Mouse (Mus musculus) intestine, postnatal 0 days (tissue): ENCODE measurements around the gene Glrx2. TPM values are rescaled to one million over a fixed set of nuclear protein-coding genes. Genes with fewer than 3 reads are reported as not detected.
"Not testable (repeated sequence)": the region's sequence is repeated elsewhere in the genome, so short reads cannot be mapped to it uniquely, and the experiment has no call there.

Experiments used
- ATAC-seq: fragments of 200-750 bp; cut with Nextera tagmentation; 2 replicates; pipeline ENCODE4 v1.8.0; 2017; ENCODE audit warnings: mild to moderate bottlenecking, moderate TSS enrichment, moderate library complexity
- H3K27ac ChIP-seq: fragments of 300-500 bp; sonication (generic); 2 replicates; pipeline ENCODE4 v1.5.1; 2014; ENCODE audit warnings: mild to moderate bottlenecking, low read depth, low read length, moderate library complexity
- H3K27me3 ChIP-seq: fragments of 300-500 bp; sonication (generic); replicated peaks from 2 replicates; pipeline ENCODE4 v1.6.1; 2014; ENCODE audit warnings: low read length, mixed read lengths; ENCODE audit not compliant: control insufficient read depth, insufficient read depth
- H3K36me3 ChIP-seq: fragments of 300-500 bp; sonication (generic); 2 replicates; pipeline ENCODE4 v1.6.1; 2014; ENCODE audit warnings: mild to moderate bottlenecking, moderate library complexity; ENCODE audit not compliant: control insufficient read depth, insufficient read depth
- H3K4me1 ChIP-seq: fragments of 300-500 bp; sonication (generic); replicated peaks from 2 replicates; pipeline ENCODE4 v1.6.1; 2014; ENCODE audit warnings: antibody characterized with exemption, low read length, mixed read lengths; ENCODE audit not compliant: control insufficient read depth, insufficient read depth
- H3K4me2 ChIP-seq: fragments of 300-500 bp; sonication (generic); replicated peaks from 2 replicates; pipeline ENCODE4 v1.6.1; 2014; ENCODE audit warnings: low read depth, mild to moderate bottlenecking, moderate library complexity
- H3K4me3 ChIP-seq: fragments of 300-500 bp; sonication (generic); 2 replicates; pipeline ENCODE4 v1.5.1; 2014; ENCODE audit warnings: low read depth, low read length
- H3K9ac ChIP-seq: fragments of 300-500 bp; sonication (generic); 2 replicates; pipeline ENCODE4 v1.6.1; 2014; ENCODE audit warnings: mild to moderate bottlenecking, low read depth, low read length
- H3K9me3 ChIP-seq: fragments of 300-500 bp; sonication (generic); 2 replicates; pipeline ENCODE4 v1.6.1; 2016; ENCODE audit warnings: mixed run types; ENCODE audit not compliant: control insufficient read depth
- CTCF ChIP-seq: sonication (generic); IDR thresholded peaks from 2 replicates; pipeline ENCODE4 v1.5.1; 2016; ENCODE audit warnings: low read depth, mild to moderate bottlenecking, control low read depth, antibody characterized with exemption, moderate library complexity
- WGBS: fragments of 180-500 bp; shearing (Covaris S2); extraction: QIAGEN DNeasy Blood & Tissue Kit; methylation state at CpG from one replicate; pipeline ENCODE4 v1.1.7; 2014; 5-methylcytosine and 5-hydroxymethylcytosine counted together
- polyA plus RNA-seq: library from polyadenylated mRNA; unstranded; fragments of >200 nt; fragmentation: Nextera tagmentation; extraction: Ambion mirVana; gene quantifications from 2 replicates; pipeline ENCODE4 v1.2.1, GENCODE M21; 2015

The Glrx2 gene
- 103 and 104 TPM in 2 replicates for polyA plus RNA-seq

- no CpG with 5 or more reads among the region's 2 CpGs for WGBS
- not testable (repeated sequence) for H3K4me2 ChIP-seq, H3K9me3 ChIP-seq, H3K9ac ChIP-seq, ATAC-seq, H3K27ac ChIP-seq, H3K36me3 ChIP-seq, H3K4me1 ChIP-seq, H3K27me3 ChIP-seq, H3K4me3 ChIP-seq
Observed at GRCm38 (mm10) chr1:143716038-143716437, at the start of gene Glrx2. Gene Glrx2, plus strand, starts transcription at chr1:143716338.

- 86% methylated on average over 4 of the region's 4 CpGs for WGBS
- Histone ChIP-seq H3K9me3 (no peaks in the 10 kb centered on the region), H3K27ac (no peak overlapping the region), H3K4me3 (no peak overlapping the region), H3K9ac (no peak overlapping the region), H3K36me3 (peaks cover 15% of the 10 kb centered on the region), H3K27me3 (no peaks in the 10 kb centered on the region), H3K4me1 (no peaks in the 10 kb centered on the region), H3K4me2 (no peak overlapping the region)
- no peak; the same call in 1 of the 2 replicates for TF ChIP-seq CTCF
- ATAC-seq: no peak
Observed at GRCm38 (mm10) chr1:143675734-143676361, 40.3 kb upstream of the Glrx2 start.

- Histone ChIP-seq H3K36me3 (peaks cover 39% of the 10 kb centered on the region), H3K4me1 (no peaks in the 10 kb centered on the region), H3K4me2 (no peak overlapping the region), H3K4me3 (no peak overlapping the region), H3K9me3 (no peaks in the 10 kb centered on the region), H3K9ac (no peak overlapping the region), H3K27ac (no peak overlapping the region), H3K27me3 (no peaks in the 10 kb centered on the region)
- ATAC-seq: no peak
- WGBS: 97% methylated on average over 5 of the region's 5 CpGs
- TF ChIP-seq CTCF: no peak
Observed at GRCm38 (mm10) chr1:143681108-143681507, 35.0 kb upstream of the Glrx2 start.

- ATAC-seq: no peak
- 88% methylated on average over 3 of the region's 3 CpGs for WGBS
- H3K9ac ChIP-seq: no peak overlapping the region
Observed at GRCm38 (mm10) chr1:143684849-143685248, 31.3 kb upstream of the Glrx2 start.

GRCm38 (mm10) chr1:143701736-143702135, 14.4 kb upstream of the Glrx2 start:
- H3K27me3 ChIP-seq: no peaks in the 10 kb centered on the region
- H3K9me3 ChIP-seq: no peaks in the 10 kb centered on the region
- H3K4me1 ChIP-seq: no peaks in the 10 kb centered on the region
- H3K9ac ChIP-seq: peak overlapping the region; percentile 66
- 0 out of 2 replicates have a peak, but pooled peaks cover 3% of the 10 kb centered on the region for H3K36me3 ChIP-seq
- peak overlapping the region; percentile 89 for H3K4me2 ChIP-seq
- under 1% methylated on average over 13 of the region's 13 CpGs for WGBS
- no peak for ATAC-seq
- H3K27ac ChIP-seq: peak overlapping the region; percentile 89
- peak overlapping the region; percentile 72 for H3K4me3 ChIP-seq
- TF ChIP-seq CTCF: no peak

More at GRCm38 (mm10) chr1:143684849-143685248, 31.3 kb upstream of the Glrx2 start:
- Histone ChIP-seq H3K27ac (no peak overlapping the region), H3K4me2 (no peak overlapping the region), H3K4me1 (no peaks in the 10 kb centered on the region), H3K27me3 (no peaks in the 10 kb centered on the region), H3K4me3 (no peak overlapping the region), H3K9me3 (no peaks in the 10 kb centered on the region), H3K36me3 (peaks cover 52% of the 10 kb centered on the region)
- no peak for TF ChIP-seq CTCF

GRCm38 (mm10) chr1:143702141-143702740, 13.9 kb upstream of the Glrx2 start:
- Histone ChIP-seq H3K27me3 (no peaks in the 10 kb centered on the region), H3K27ac (peak overlapping the region; percentile 89), H3K4me1 (no peaks in the 10 kb centered on the region), H3K9ac (peak overlapping the region; percentile 66), H3K36me3 (no peaks in the 10 kb centered on the region), H3K4me2 (peak overlapping the region; percentile 89), H3K4me3 (peak overlapping the region; percentile 72), H3K9me3 (no peaks in the 10 kb centered on the region)
- peak; percentile 54 for ATAC-seq
- no peak for TF ChIP-seq CTCF
- WGBS: 1% methylated on average over 40 of the region's 48 CpGs
